In genomic region chr11:75293852-75294361, GRCm38 (mm10) we compare ENCODE assay signal across 12 mouse cellular contexts. TPM values are rescaled to one million over a fixed set of nuclear protein-coding genes. Genes with fewer than 3 reads are reported as not detected.
A peak's percentile ranks its signal among the peaks of the same experiment; 100 is the strongest.
DNase-seq lines count a peak whose midpoint lies in the region; ATAC-seq and TF ChIP-seq lines count a peak whose summit lies in the region.
"Had no signal": no experiment of that assay in that cellular context is flagged by ENCODE, and none has a peak within 500 bp of the region (broad histone marks: within the 10 kb centered on the region; RNA-seq: fewer than 3 reads in every experiment).

No protein-coding gene starts in this region.

- no peaks in the 10 kb centered on the region for H3K36me3 ChIP-seq in heart, embryonic 15.5 days
- H3K36me3 ChIP-seq in MEL (ENCODE audit: control insufficient read depth in 1 of 2, insufficient read depth in 2 of 2, low read length in 2 of 2): peaks cover 0 to 11% of the 10 kb centered on the region in 2 experiments; a peak in 2 of 4 replicates

- no peaks in the 10 kb centered on the region for H3K79me2 ChIP-seq in MEL (ENCODE audit: control insufficient read depth, insufficient read depth, low read length, poor library complexity)

- TF ChIP-seq EP300 in MEL (IDR thresholded peaks at IDR 0.05; ENCODE audit: low read depth in 1 of 2, low read length in 2 of 2): no peak

- TF ChIP-seq CTCF in MEL (IDR thresholded peaks at IDR 0.05 in 2 of 3, conservative IDR thresholded peaks at IDR 0.05 in 1 of 3; ENCODE audit: control insufficient read depth in 1 of 3, insufficient read depth in 1 of 3, low read depth in 2 of 3, low read length in 3 of 3, poor library complexity in 1 of 3, severe bottlenecking in 1 of 3): no peak

- H3K4me2 ChIP-seq in heart, embryonic 15.5 days: peak overlapping the region; percentile 35; the same call in 1 of the 2 replicates

- TF ChIP-seq RAD21 in MEL (IDR thresholded peaks at IDR 0.05; ENCODE audit: low read depth, low read length): no peak

- no peak overlapping the region for H3K4me3 ChIP-seq in heart, embryonic 15.5 days
- H3K4me3 ChIP-seq in MEL (ENCODE audit: control insufficient read depth in 1 of 2, insufficient read depth in 1 of 2, low read depth in 2 of 2, low read length in 2 of 2): no peak overlapping the region
- H3K4me3 ChIP-seq: erythroblast, embryonic 14.5 days had no signal

- no peak for ATAC-seq in heart, embryonic 15.5 days (replicated peaks; ENCODE audit: insufficient number of reproducible peaks, insufficient read depth, low FRiP score, low read depth)
- ATAC-seq in inflammation-experienced regulatory T-cells, adult 6 months: no peak

- H3K4me1 ChIP-seq in heart, embryonic 15.5 days (replicated peaks): peaks cover 85% of the 10 kb centered on the region
- peaks cover 10 to 20% of the 10 kb centered on the region in 2 experiments for H3K4me1 ChIP-seq in MEL (ENCODE audit: control insufficient read depth in 1 of 2, insufficient read depth in 2 of 2, low read length in 2 of 2)

- 39% methylated on average over 21 of the region's 21 CpGs for WGBS in heart, embryonic 15.5 days

- H3K27me3 ChIP-seq in heart, embryonic 15.5 days: peaks cover 9% of the 10 kb centered on the region
- H3K27me3 ChIP-seq in MEL (ENCODE audit: control insufficient read depth in 1 of 2, insufficient read depth in 2 of 2, low read length in 2 of 2): no peaks in the 10 kb centered on the region

- no peak for DNase-seq in heart, adult 9 months (ENCODE audit: low spot score in 2 of 2)
- DNase-seq in MEL (ENCODE audit: low read depth, low spot score): no peak
- peak; percentile 7 for DNase-seq in heart, postnatal 4 days
- DNase-seq in kidney, postnatal 4 days: peak; percentile 35 to 51
- DNase-seq in cerebellum, adult 8-10 months: no peak
- no peak for DNase-seq in layer of hippocampus, postnatal 36 days
- DNase-seq: cerebellum, postnatal 25 days; right cerebral cortex, adult 18-20 months; thymus, adult 18-20 months had no signal

- no peaks in the 10 kb centered on the region for H3K9me3 ChIP-seq in heart, embryonic 15.5 days (replicated peaks)
- no peaks in the 10 kb centered on the region for H3K9me3 ChIP-seq in MEL (replicated peaks; ENCODE audit: insufficient read depth, low read length)

- H3K9ac ChIP-seq in heart, embryonic 15.5 days: no peak overlapping the region
- no peak overlapping the region for H3K9ac ChIP-seq in MEL (ENCODE audit: control insufficient read depth, low read depth, low read length, poor library complexity, severe bottlenecking)

- peak overlapping the region; percentile 82 for H3K27ac ChIP-seq in heart, embryonic 15.5 days
- no peak overlapping the region for H3K27ac ChIP-seq in MEL (ENCODE audit: control insufficient read depth, low read depth, low read length)

- TF ChIP-seq POLR2A in MEL (IDR thresholded peaks at IDR 0.05; ENCODE audit: control insufficient read depth in 1 of 2, insufficient read depth in 1 of 2, low read depth in 1 of 2, low read length in 2 of 2, poor library complexity in 1 of 2): no peak

TF ChIP-seq in MEL, 35 proteins besides CTCF, POLR2A, EP300 and RAD21:
- no peak for TF ChIP-seq ZMIZ1 (IDR thresholded peaks at IDR 0.05; ENCODE audit: low read depth, low read length)
- TF ChIP-seq NELFE (IDR thresholded peaks at IDR 0.05; ENCODE audit: low read depth, low read length): 0 out of 2 replicates have a peak, but pooled peaks have one; percentile 6
TF ChIP-seq in MEL: peak in this region for 1.

RNA-seq across cellular contexts. Expression of gene Rpa1, which starts 54.2 kb away (rescaled TPM):
- 83.6 and 86.2 TPM in 2 replicates for polyA plus RNA-seq in heart, embryonic 15.5 days (2015; fragmentation: Nextera tagmentation; extraction: Ambion mirVana)
- 242 and 267 TPM in 2 replicates for total RNA-seq in MEL (2012; rRNA removed)
- 100 to 1,000 TPM; 179 to 481 TPM for polyA plus RNA-seq in MEL (2012; ENCODE audit: insufficient read depth in 1 of 2, insufficient read length in 2 of 2, low read depth in 1 of 2, low replicate concordance in 2 of 2, missing spikeins in 1 of 2)
- total RNA-seq in heart, postnatal 4 days (2021): 100 to 1,000 TPM; 109 to 114 TPM
- polyA plus RNA-seq in inflammation-experienced regulatory T-cells, adult 6 months (2017; shearing (Covaris generic)): 100 to 1,000 TPM; 199 to 296 (median 217) TPM
- 10 to 100 TPM; 58.5 to 60.8 TPM for total RNA-seq in layer of hippocampus, postnatal 36 days (2021)

RNA-seq across cellular contexts. Expression of gene Smyd4, which starts 54.3 kb away (rescaled TPM):
- polyA plus RNA-seq in heart, embryonic 15.5 days (2015; fragmentation: Nextera tagmentation; extraction: Ambion mirVana): 12.3 and 13.4 TPM in 2 replicates
- total RNA-seq in MEL (2012; rRNA removed): 11.4 and 12.8 TPM in 2 replicates
- 1 to 10 TPM in 1 of 2 experiments, not detected in 1; 9.6 TPM for polyA plus RNA-seq in MEL (2012; ENCODE audit: insufficient read depth in 1 of 2, insufficient read length in 2 of 2, low read depth in 1 of 2, low replicate concordance in 2 of 2, missing spikeins in 1 of 2)
- total RNA-seq in heart, postnatal 4 days (2021): 1 to 10 TPM; 6.4 to 8.5 TPM
- 10 to 100 TPM; 10.8 to 25.4 (median 23.2) TPM for polyA plus RNA-seq in inflammation-experienced regulatory T-cells, adult 6 months (2017; shearing (Covaris generic))
- 10 to 100 TPM; 12.8 to 14.4 TPM for total RNA-seq in layer of hippocampus, postnatal 36 days (2021)

Comparison
In these comparisons a context has a peak if more than half of its experiments do, and no peak if none do; other contexts are left out.
1. DNase-seq: peak in heart, postnatal 4 days (single experiment) and kidney, postnatal 4 days (2 of 2); none in heart, adult 9 months (0 of 2), MEL (single experiment), cerebellum, adult 8-10 months (single experiment) and layer of hippocampus, postnatal 36 days (0 of 2).